Mouse (Mus musculus) spleen, postnatal 4 days (tissue): ENCODE measurements around the gene Cbl.

ENCODE experiments used
- DNase-seq, 2 experiments: peaks; one replicate each; pipeline ENCODE4 v3.0.0; 2022; ENCODE audit warnings: low spot score in 2 of 2

Gene Cbl

GRCm38 (mm10) chr9:44240399-44240798, 6.5 kb upstream of the Cbl start, which contains the start of gene Ccdc153:
Gene Ccdc153 (plus strand): TSS chr9:44240676.
- DNase-seq, result no peak

GRCm38 (mm10) chr9:44239447-44239846, 5.6 kb upstream of the Cbl start:
- DNase-seq, result peak; percentile 55 to 79

GRCm38 (mm10) chr9:44238501-44239190, 4.8 kb upstream of the Cbl start:
- DNase-seq, result no peak

GRCm38 (mm10) chr9:44237128-44237527, 3.3 kb upstream of the Cbl start:
- DNase-seq, result no peak

GRCm38 (mm10) chr9:44236601-44237000, 2.8 kb upstream of the Cbl start:
- no peak for DNase-seq

GRCm38 (mm10) chr9:44234479-44235427, 904 bp upstream of the Cbl start:
- peak; percentile 80 to 87 for DNase-seq

- peak in 1 of 2 experiments; percentile 55 for DNase-seq
These were observed 638 bp downstream of the Cbl start for GRCm38 (mm10) chr9:44233021-44233801.

- no peak for DNase-seq
These were observed 2.2 kb downstream of the Cbl start for GRCm38 (mm10) chr9:44231609-44232008.

GRCm38 (mm10) chr9:44225993-44226392, 7.9 kb downstream of the Cbl start:
- no peak for DNase-seq

- DNase-seq, result no peak
These were observed 20.3 kb downstream of the Cbl start for GRCm38 (mm10) chr9:44213538-44213937.

- no peak for DNase-seq
These were observed 21.4 kb downstream of the Cbl start for GRCm38 (mm10) chr9:44212406-44212805.

GRCm38 (mm10) chr9:44209416-44209815, 24.4 kb downstream of the Cbl start:
- no peak for DNase-seq

- DNase-seq, result no peak
These were observed 26.0 kb downstream of the Cbl start for GRCm38 (mm10) chr9:44207840-44208239.

GRCm38 (mm10) chr9:44200458-44200857, 33.4 kb downstream of the Cbl start:
- no peak for DNase-seq

- DNase-seq, result no peak
These were observed 34.3 kb downstream of the Cbl start for GRCm38 (mm10) chr9:44199580-44199979.

- DNase-seq, result no peak
These were observed 34.7 kb downstream of the Cbl start for GRCm38 (mm10) chr9:44199166-44199565.

- DNase-seq, result no peak
These were observed 37.5 kb downstream of the Cbl start for GRCm38 (mm10) chr9:44196354-44196753.

- no peak for DNase-seq
These were observed 39.8 kb downstream of the Cbl start for GRCm38 (mm10) chr9:44194000-44194399.

- DNase-seq, result no peak
These were observed 41.1 kb downstream of the Cbl start for GRCm38 (mm10) chr9:44192794-44193193.

- no peak for DNase-seq
These were observed 41.5 kb downstream of the Cbl start for GRCm38 (mm10) chr9:44192312-44192711.

GRCm38 (mm10) chr9:44191166-44191565, 42.7 kb downstream of the Cbl start:
- DNase-seq, result no peak

- DNase-seq, result no peak
These were observed 45.6 kb downstream of the Cbl start for GRCm38 (mm10) chr9:44188223-44188622.
